Mouse (Mus musculus): ENCODE measurements around the gene B4gat1. TPM values are rescaled to one million over a fixed set of nuclear protein-coding genes. Genes with fewer than 3 reads are reported as not detected.
"Not testable (repeated sequence)": the region's sequence is repeated elsewhere in the genome, so short reads cannot be mapped to it uniquely, and the experiment has no call there.

B4gat1 gene
- polyA plus RNA-seq, 1 experiment from 2014 or later, result 8.9 TPM

GRCm38 (mm10) chr19:5073028-5073427, 34.4 kb downstream of the B4gat1 start:
- Histone ChIP-seq H3K27ac (replicated peaks) (peak overlapping the region; percentile 45; the same call in 1 of the 2 replicates), H3K36me3 (replicated peaks) (no peaks in the 10 kb centered on the region)

GRCm38 (mm10) chr19:5073518-5073917, 34.9 kb downstream of the B4gat1 start:
- no peak overlapping the region for H3K27ac ChIP-seq (replicated peaks)
- WGBS (ENCODE audit: insufficient replicate concordance), result 29% methylated on average over 5 of the region's 5 CpGs
- peaks cover 63% of the 10 kb centered on the region for H3K27me3 ChIP-seq
- ATAC-seq (ENCODE audit: insufficient read depth), result no peak
- no peaks in the 10 kb centered on the region for H3K36me3 ChIP-seq (replicated peaks)
- H3K9me3 ChIP-seq (replicated peaks), result no peaks in the 10 kb centered on the region
- H3K9ac ChIP-seq, result no peak overlapping the region
- peaks cover 46% of the 10 kb centered on the region for H3K4me1 ChIP-seq (replicated peaks)
- H3K4me2 ChIP-seq, result no peak overlapping the region
- no peak overlapping the region for H3K4me3 ChIP-seq (replicated peaks)

More at GRCm38 (mm10) chr19:5073028-5073427, 34.4 kb downstream of the B4gat1 start:
- WGBS (ENCODE audit: insufficient replicate concordance), result 2% methylated on average over 15 of the region's 15 CpGs
- H3K27me3 ChIP-seq, result peaks cover 68% of the 10 kb centered on the region
- no peak for ATAC-seq (ENCODE audit: insufficient read depth)
- peaks cover 51% of the 10 kb centered on the region for H3K4me1 ChIP-seq (replicated peaks)
- no peaks in the 10 kb centered on the region for H3K9me3 ChIP-seq (replicated peaks)
- no peak overlapping the region for H3K9ac ChIP-seq
- H3K4me2 ChIP-seq, result peak overlapping the region; percentile 88
- peak overlapping the region; percentile 59 for H3K4me3 ChIP-seq (replicated peaks)

DNA sequence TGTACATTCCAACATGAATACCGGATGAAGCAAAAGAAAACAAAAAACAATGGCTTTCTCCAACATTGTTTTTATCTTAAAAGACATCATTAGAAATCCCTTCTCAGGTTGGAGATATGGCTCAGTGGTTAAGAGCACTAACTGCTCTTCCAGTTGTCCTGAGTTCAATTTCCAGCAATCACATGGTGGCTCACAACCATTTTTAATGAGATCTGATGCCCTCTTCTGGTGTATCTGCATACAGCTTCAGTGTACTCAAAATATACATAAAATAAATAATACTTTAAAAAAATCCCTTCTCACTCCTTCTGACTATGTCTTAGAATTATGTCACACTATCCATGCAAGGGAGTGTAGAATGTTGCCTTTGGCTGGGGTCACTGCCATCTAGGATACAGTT, 40.7 kb downstream of the B4gat1 start:
- Histone ChIP-seq H3K4me2 (no peak overlapping the region), H3K9me3 (replicated peaks) (no peaks in the 10 kb centered on the region), H3K27me3 (peaks cover 75% of the 10 kb centered on the region), H3K9ac (no peak overlapping the region), H3K4me3 (replicated peaks) (no peak overlapping the region), H3K27ac (replicated peaks) (no peak overlapping the region), H3K4me1 (replicated peaks) (no peaks in the 10 kb centered on the region), H3K36me3 (replicated peaks) (no peaks in the 10 kb centered on the region)
- WGBS (ENCODE audit: insufficient replicate concordance), result 76% methylated on average over 1 of the region's 1 CpGs
- no peak for ATAC-seq (ENCODE audit: insufficient read depth)

GRCm38 (mm10) chr19:5082005-5082404, 43.4 kb downstream of the B4gat1 start:
- WGBS (ENCODE audit: insufficient replicate concordance), result 57% methylated on average over 18 of the region's 18 CpGs
- Histone ChIP-seq H3K27me3 (peaks cover 83% of the 10 kb centered on the region), H3K4me2 (no peak overlapping the region), H3K4me1 (replicated peaks) (peaks cover 14% of the 10 kb centered on the region), H3K36me3 (replicated peaks) (no peaks in the 10 kb centered on the region), H3K4me3 (replicated peaks) (no peak overlapping the region), H3K27ac (replicated peaks) (no peak overlapping the region), H3K9ac (no peak overlapping the region), H3K9me3 (replicated peaks) (no peaks in the 10 kb centered on the region)
- no peak for ATAC-seq (ENCODE audit: insufficient read depth)

GRCm38 (mm10) chr19:5082596-5082995, 44.0 kb downstream of the B4gat1 start:
- Histone ChIP-seq H3K36me3 (replicated peaks) (no peaks in the 10 kb centered on the region), H3K4me1 (replicated peaks) (peaks cover 20% of the 10 kb centered on the region), H3K4me2 (no peak overlapping the region), H3K9me3 (replicated peaks) (no peaks in the 10 kb centered on the region), H3K27me3 (peaks cover 89% of the 10 kb centered on the region), H3K4me3 (replicated peaks) (no peak overlapping the region), H3K27ac (replicated peaks) (no peak overlapping the region), H3K9ac (no peak overlapping the region)
- 53% methylated on average over 24 of the region's 24 CpGs for WGBS (ENCODE audit: insufficient replicate concordance)
- ATAC-seq (ENCODE audit: insufficient read depth), result peak; percentile 9; the same call in 1 of the 2 replicates

DNA sequence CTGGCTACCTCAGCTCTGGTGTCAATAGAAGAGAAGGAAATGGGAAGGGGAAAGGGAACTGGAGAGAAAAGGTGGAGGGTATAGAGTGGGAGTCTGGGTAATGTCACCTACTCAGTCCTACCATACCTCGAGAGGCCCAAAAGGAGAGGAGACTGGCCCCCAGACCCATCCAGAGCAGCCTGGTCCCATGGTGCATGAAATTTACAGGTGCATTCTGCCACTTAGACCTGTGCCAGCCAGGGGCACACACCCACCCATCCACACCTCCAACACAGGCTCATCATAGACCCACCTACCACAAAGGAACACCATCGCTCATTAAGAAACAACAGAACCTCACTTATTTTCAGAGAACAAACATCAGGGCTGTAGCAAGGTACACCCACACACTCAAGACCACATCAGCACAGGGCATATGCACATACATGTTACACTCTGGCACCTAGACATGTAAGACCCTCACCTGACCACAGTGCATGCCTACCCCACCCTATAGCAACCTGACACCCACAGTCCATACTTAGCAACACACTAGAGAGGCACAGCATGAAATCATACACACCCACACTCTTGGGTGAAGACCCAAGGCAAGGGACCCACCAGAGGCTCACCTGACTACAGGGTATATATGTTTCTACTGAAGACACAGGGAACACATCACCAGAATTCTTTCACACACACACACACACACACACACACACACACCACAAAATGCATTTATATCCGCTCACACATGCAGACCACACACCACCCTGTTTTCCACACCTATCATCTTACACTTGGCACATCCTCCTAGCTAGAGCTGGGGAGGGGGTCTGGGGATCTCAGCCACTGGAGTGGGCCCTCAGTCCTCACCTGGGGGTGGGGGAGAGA, 45.6 kb downstream of the B4gat1 start:
- H3K36me3 ChIP-seq (replicated peaks), result no peaks in the 10 kb centered on the region
- no peaks in the 10 kb centered on the region for H3K9me3 ChIP-seq (replicated peaks)
- no peak overlapping the region for H3K9ac ChIP-seq
- 45% methylated on average over 3 of the region's 3 CpGs for WGBS (ENCODE audit: insufficient replicate concordance)
- no peak overlapping the region for H3K27ac ChIP-seq (replicated peaks)
- H3K4me2 ChIP-seq, result no peak overlapping the region
- H3K4me3 ChIP-seq (replicated peaks), result no peak overlapping the region
- H3K27me3 ChIP-seq, result peaks cover 86% of the 10 kb centered on the region
- ATAC-seq (ENCODE audit: insufficient read depth), result no peak
- H3K4me1 ChIP-seq (replicated peaks), result peaks cover 33% of the 10 kb centered on the region

DNA sequence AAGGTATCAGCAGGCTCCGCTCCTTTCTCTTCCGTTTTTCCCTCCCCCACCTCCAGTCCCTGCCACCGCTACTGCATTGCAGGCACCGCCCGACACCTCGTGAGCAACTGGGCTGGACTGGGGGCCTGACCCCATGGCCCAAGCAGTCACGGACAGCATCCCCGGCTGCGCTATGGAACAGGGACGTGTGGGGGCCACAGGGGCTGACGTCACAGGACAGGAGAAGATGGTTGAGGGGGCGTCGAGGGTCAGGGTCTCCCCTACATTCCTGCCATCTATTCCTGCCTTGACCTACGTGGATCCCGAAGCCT, 46.2 kb downstream of the B4gat1 start:
- Histone ChIP-seq H3K27me3 (peaks cover 80% of the 10 kb centered on the region), H3K9me3 (replicated peaks) (no peaks in the 10 kb centered on the region), H3K4me1 (replicated peaks) (peaks cover 38% of the 10 kb centered on the region), H3K9ac (no peak overlapping the region), H3K27ac (replicated peaks) (no peak overlapping the region), H3K4me2 (peak overlapping the region; percentile 83), H3K36me3 (replicated peaks) (no peaks in the 10 kb centered on the region), H3K4me3 (replicated peaks) (peak overlapping the region; percentile 58)
- no peak for ATAC-seq (ENCODE audit: insufficient read depth)
- 2% methylated on average over 15 of the region's 15 CpGs for WGBS (ENCODE audit: insufficient replicate concordance)

DNA sequence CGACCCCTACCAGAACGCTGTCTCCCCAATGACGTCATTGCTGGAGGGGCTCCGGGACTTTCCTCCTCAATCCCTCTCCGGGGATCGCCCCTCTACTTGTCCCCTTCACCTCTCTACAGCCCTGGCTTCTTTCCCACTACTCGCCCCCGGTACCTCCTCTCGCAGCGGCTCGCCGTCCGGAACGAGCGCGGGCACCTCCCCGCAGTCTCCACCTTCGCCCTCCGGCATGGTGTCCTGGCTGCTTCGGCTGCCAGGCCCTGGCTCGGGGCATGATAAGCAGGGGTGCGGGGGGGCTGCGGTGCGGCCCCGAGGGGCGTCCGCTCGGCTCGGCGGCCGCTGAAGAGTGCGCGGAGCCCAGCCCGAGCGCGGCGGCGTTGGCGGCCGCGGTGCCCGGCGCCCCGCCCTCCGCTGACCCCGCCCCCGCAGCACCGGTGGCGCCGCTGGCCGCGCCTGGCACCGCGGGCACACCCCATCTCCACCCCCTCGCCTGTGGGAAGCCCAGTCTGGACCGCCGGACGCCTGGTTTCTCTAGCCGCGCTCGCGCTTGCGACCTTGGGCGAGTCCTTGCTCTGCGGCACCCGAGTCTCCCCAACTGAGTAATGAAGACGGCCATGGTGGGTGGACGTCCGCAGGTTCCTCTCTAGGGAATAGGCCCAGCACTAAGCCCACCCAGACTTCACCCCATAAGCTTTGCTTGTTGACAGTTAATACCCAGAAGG, 46.7 kb downstream of the B4gat1 start, which contains the start of gene Tmem151a:
Tmem151a (minus strand) TSS at position 387 of the 719 bp plus-strand sequence.
- peaks cover 75% of the 10 kb centered on the region for H3K27me3 ChIP-seq
- H3K36me3 ChIP-seq (replicated peaks), result peaks cover under 1% of the 10 kb centered on the region
- peak within 1 kb of the TSS; percentile 58 for H3K4me3 ChIP-seq (replicated peaks)
- H3K9me3 ChIP-seq (replicated peaks), result no peaks in the 10 kb centered on the region
- no peak within 1 kb of the TSS for H3K27ac ChIP-seq (replicated peaks)
- H3K9ac ChIP-seq, result peak within 1 kb of the TSS; percentile 30; the same call in 1 of the 2 replicates
- H3K4me2 ChIP-seq, result peak within 1 kb of the TSS; percentile 83
- under 1% methylated on average over 69 of the region's 69 CpGs for WGBS (ENCODE audit: insufficient replicate concordance)
- peaks cover 38% of the 10 kb centered on the region for H3K4me1 ChIP-seq (replicated peaks)
- ATAC-seq (ENCODE audit: insufficient read depth), result no peak

DNA sequence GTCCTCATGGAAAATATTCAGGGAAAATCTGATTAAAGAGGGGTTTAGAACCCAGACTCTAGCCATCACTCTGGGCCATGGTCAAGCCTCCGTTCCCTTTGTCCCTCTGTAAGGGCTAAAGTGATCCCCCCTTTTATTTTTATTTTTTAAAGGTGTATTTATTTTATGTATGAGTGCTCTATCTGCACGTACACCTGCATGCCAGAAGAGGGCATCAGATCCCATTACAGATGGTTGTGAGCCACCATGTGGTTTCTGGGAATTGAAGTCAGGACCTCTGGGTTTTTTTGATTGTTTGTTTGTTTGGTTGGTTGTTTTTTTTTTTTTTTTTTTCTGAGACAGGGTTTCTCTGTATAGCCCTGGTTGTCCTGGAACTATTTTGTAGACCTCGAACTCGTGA, 47.9 kb downstream of the B4gat1 start:
- peaks cover 63% of the 10 kb centered on the region for H3K27me3 ChIP-seq
- not testable (repeated sequence) for H3K9ac ChIP-seq; H3K4me2 ChIP-seq; H3K4me3 ChIP-seq (replicated peaks); H3K27ac ChIP-seq (replicated peaks); H3K9me3 ChIP-seq (replicated peaks); ATAC-seq (ENCODE audit: insufficient read depth); H3K36me3 ChIP-seq (replicated peaks)
- WGBS (ENCODE audit: insufficient replicate concordance), result 52% methylated on average over 4 of the region's 4 CpGs
- H3K4me1 ChIP-seq (replicated peaks), result peaks cover 38% of the 10 kb centered on the region

GRCm38 (mm10) chr19:5087884-5088728, 49.5 kb downstream of the B4gat1 start, which contains the start of gene Yif1a:
Gene Yif1a, plus strand, starts transcription at chr19:5088538.
- Histone ChIP-seq H3K4me3 (replicated peaks) (peak within 1 kb of the TSS; percentile 84), H3K4me2 (peak within 1 kb of the TSS; percentile 93), H3K27me3 (peaks cover 47% of the 10 kb centered on the region), H3K27ac (replicated peaks) (peak within 1 kb of the TSS; percentile 86), H3K4me1 (replicated peaks) (peaks cover 38% of the 10 kb centered on the region), H3K36me3 (replicated peaks) (peaks cover 15% of the 10 kb centered on the region), H3K9ac (peak within 1 kb of the TSS; percentile 79), H3K9me3 (replicated peaks) (no peaks in the 10 kb centered on the region)
- ATAC-seq (ENCODE audit: insufficient read depth), result peak; percentile 89
- WGBS (ENCODE audit: insufficient replicate concordance), result under 1% methylated on average over 58 of the region's 58 CpGs

Data from liver, embryonic 15.5 days (tissue).